Comparison of ENCODE assay signal across 8 mouse cellular contexts in genomic region chr19:32304008-32304873, GRCm38 (mm10).
DNase-seq lines count a peak whose midpoint lies in the region; ATAC-seq lines count a peak whose summit lies in the region.

No protein-coding gene starts in this region.

- H3K9ac ChIP-seq in embryonic facial prominence, embryonic 13.5 days = no peak overlapping the region
- no peak overlapping the region for H3K9ac ChIP-seq in heart, embryonic 11.5 days (ENCODE audit: low read depth, low read length)

- DNase-seq in embryonic facial prominence, embryonic 10.5 days (ENCODE audit: low spot score) = no peak
- peak; percentile 71 for DNase-seq in adrenal gland, postnatal 10 days
- peak; percentile 89 for DNase-seq in kidney, postnatal 10 days
- DNase-seq in embryo, embryonic 10.5 days (ENCODE audit: low spot score) = no peak
- DNase-seq in right cerebral cortex, adult 18-20 months = no peak

- 75% methylated on average over 9 of the region's 9 CpGs for WGBS in embryonic facial prominence, embryonic 13.5 days
- WGBS in embryonic facial prominence, embryonic 10.5 days = 80% methylated on average over 9 of the region's 9 CpGs
- 63% methylated on average over 9 of the region's 9 CpGs for WGBS in heart, embryonic 11.5 days (ENCODE audit: insufficient replicate concordance)

- H3K27me3 ChIP-seq in embryonic facial prominence, embryonic 13.5 days = no peaks in the 10 kb centered on the region
- no peaks in the 10 kb centered on the region for H3K27me3 ChIP-seq in embryonic facial prominence, embryonic 10.5 days (replicated peaks; ENCODE audit: low read depth, poor library complexity, severe bottlenecking)
- no peaks in the 10 kb centered on the region for H3K27me3 ChIP-seq in heart, embryonic 11.5 days (ENCODE audit: control insufficient read depth, insufficient read depth, low read length)

- H3K27ac ChIP-seq in embryonic facial prominence, embryonic 13.5 days = peak overlapping the region; percentile 55
- H3K27ac ChIP-seq in embryonic facial prominence, embryonic 10.5 days (replicated peaks) = no peak overlapping the region
- peak overlapping the region; percentile 82 for H3K27ac ChIP-seq in heart, embryonic 11.5 days (ENCODE audit: low read depth, low read length)

- no peak overlapping the region for H3K4me2 ChIP-seq in embryonic facial prominence, embryonic 13.5 days
- no peak overlapping the region for H3K4me2 ChIP-seq in heart, embryonic 11.5 days

- no peak overlapping the region for H3K4me3 ChIP-seq in embryonic facial prominence, embryonic 13.5 days
- no peak overlapping the region for H3K4me3 ChIP-seq in embryonic facial prominence, embryonic 10.5 days
- H3K4me3 ChIP-seq in heart, embryonic 11.5 days (ENCODE audit: low read depth, low read length) = no peak overlapping the region

- no peaks in the 10 kb centered on the region for H3K36me3 ChIP-seq in embryonic facial prominence, embryonic 13.5 days
- H3K36me3 ChIP-seq in embryonic facial prominence, embryonic 10.5 days (replicated peaks) = no peaks in the 10 kb centered on the region
- H3K36me3 ChIP-seq in heart, embryonic 11.5 days (ENCODE audit: control insufficient read depth, insufficient read depth, low read length) = no peaks in the 10 kb centered on the region

- no peak for ATAC-seq in embryonic facial prominence, embryonic 13.5 days (ENCODE audit: insufficient number of reproducible peaks, insufficient read depth, low FRiP score, low TSS enrichment, low read depth)
- ATAC-seq in heart, embryonic 11.5 days (replicated peaks; ENCODE audit: insufficient number of reproducible peaks, low FRiP score, low TSS enrichment) = 0 out of 2 replicates have a peak, but pooled peaks have one; percentile 46
- ATAC-seq in megakaryocyte, adult 5-6 weeks (ENCODE audit: poor library complexity, severe bottlenecking) = peak; percentile 95

- no peaks in the 10 kb centered on the region for H3K9me3 ChIP-seq in embryonic facial prominence, embryonic 13.5 days
- H3K9me3 ChIP-seq in embryonic facial prominence, embryonic 10.5 days = no peaks in the 10 kb centered on the region
- H3K9me3 ChIP-seq in heart, embryonic 11.5 days (replicated peaks; ENCODE audit: control insufficient read depth, low read length) = no peaks in the 10 kb centered on the region

- H3K4me1 ChIP-seq in embryonic facial prominence, embryonic 13.5 days = peaks cover 9% of the 10 kb centered on the region
- peaks cover 22% of the 10 kb centered on the region for H3K4me1 ChIP-seq in embryonic facial prominence, embryonic 10.5 days
- peaks cover 20% of the 10 kb centered on the region for H3K4me1 ChIP-seq in heart, embryonic 11.5 days (ENCODE audit: control insufficient read depth, insufficient read depth, low read length)

Comparison
In these comparisons a context has a peak if more than half of its experiments do, and no peak if none do; other contexts are left out.
1. DNase-seq: peak in adrenal gland, postnatal 10 days (single experiment) and kidney, postnatal 10 days (single experiment); none in embryonic facial prominence, embryonic 10.5 days (single experiment), embryo, embryonic 10.5 days (single experiment) and right cerebral cortex, adult 18-20 months (single experiment).